Mouse (Mus musculus) intestine, embryonic 14.5 days (tissue): ENCODE results near the gene Mrps7. TPM values are rescaled to one million over a fixed set of nuclear protein-coding genes. Genes with fewer than 3 reads are reported as not detected.
A peak's percentile ranks its signal among the peaks of the same experiment; 100 is the strongest.

Experiments
- ATAC-seq: fragments of 200-750 bp; cut with Nextera tagmentation; replicated peaks from 2 replicates; pipeline ENCODE4 v1.8.0; 2017; ENCODE audit warnings: low read depth, moderate number of reproducible peaks, moderate TSS enrichment, moderate library complexity; ENCODE audit not compliant: low FRiP score, low TSS enrichment
- DNase-seq: peaks from one replicate; pipeline ENCODE4 v3.0.0-alpha.2; 2018; ENCODE audit warnings: low spot score
- H3K27ac ChIP-seq: fragments of 300-500 bp; sonication (generic); 2 replicates; pipeline ENCODE4 v1.5.1; 2014; ENCODE audit warnings: low read depth, mild to moderate bottlenecking, control low read depth
- H3K27me3 ChIP-seq: fragments of 300-500 bp; sonication (generic); replicated peaks from 2 replicates; pipeline ENCODE4 v1.6.1; 2014; ENCODE audit warnings: low read length, control low read depth; ENCODE audit not compliant: control insufficient read depth, insufficient read depth
- H3K36me3 ChIP-seq: fragments of 300-500 bp; sonication (generic); 2 replicates; pipeline ENCODE4 v1.6.1; 2014; ENCODE audit warnings: low read length, control low read depth; ENCODE audit not compliant: control insufficient read depth, insufficient read depth
- H3K4me1 ChIP-seq: fragments of 300-500 bp; sonication (generic); replicated peaks from 2 replicates; pipeline ENCODE4 v1.6.1; 2014; ENCODE audit warnings: low read length, control low read depth, mixed read lengths; ENCODE audit not compliant: control insufficient read depth, insufficient read depth
- H3K4me2 ChIP-seq: fragments of 300-500 bp; sonication (generic); 2 replicates; pipeline ENCODE4 v1.6.1; 2014; ENCODE audit warnings: low read length
- H3K4me3 ChIP-seq: fragments of 300-500 bp; sonication (generic); 2 replicates; pipeline ENCODE4 v1.5.1; 2014; ENCODE audit warnings: low read depth, low read length, control low read depth, mixed read lengths
- H3K9ac ChIP-seq: fragments of 300-500 bp; sonication (generic); 2 replicates; pipeline ENCODE4 v1.6.1; 2014; ENCODE audit warnings: mild to moderate bottlenecking, low read length
- H3K9me3 ChIP-seq: fragments of 300-500 bp; sonication (generic); 2 replicates; pipeline ENCODE4 v1.6.1; 2016; ENCODE audit warnings: low read length, control low read depth; ENCODE audit not compliant: control insufficient read depth
- WGBS: fragments of 180-500 bp; shearing (Covaris S2); extraction: QIAGEN DNeasy Blood & Tissue Kit; methylation state at CpG from one replicate; pipeline ENCODE4 v1.1.7; 2014; 5-methylcytosine and 5-hydroxymethylcytosine counted together
- polyA plus RNA-seq: library from polyadenylated mRNA; unstranded; fragments of >200 nt; fragmentation: Nextera tagmentation; extraction: Ambion mirVana; gene quantifications from 2 replicates; pipeline ENCODE4 v1.2.1, GENCODE M21; 2014

Gene Mrps7
- polyA plus RNA-seq, 1 experiment from 2014 or later = 94.0 TPM

DNA sequence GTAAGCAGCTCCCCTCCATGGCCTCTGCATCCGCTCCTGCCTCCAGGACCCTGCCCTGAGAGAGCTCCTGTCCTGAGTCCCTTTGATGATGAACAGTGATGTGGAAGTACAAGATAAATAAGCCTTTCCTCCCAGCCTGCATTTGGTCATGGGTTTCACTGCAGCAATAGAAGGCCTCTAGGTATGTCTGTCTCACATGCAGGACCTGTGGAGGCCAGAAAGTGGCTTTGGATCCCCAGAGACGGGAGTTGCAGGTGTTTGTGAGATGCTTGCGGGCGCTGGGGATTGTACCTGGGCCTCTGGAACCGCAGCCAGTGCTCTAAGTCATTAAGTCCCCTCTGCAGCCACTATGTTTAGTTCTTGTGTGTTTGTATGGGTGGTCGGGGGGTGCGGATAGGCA is 16.2 kb downstream of the Mrps7 start:
- Histone ChIP-seq H3K9me3 (no peaks in the 10 kb centered on the region), H3K4me2 (no peak overlapping the region), H3K4me1 (0 out of 2 replicates have a peak, but pooled peaks cover 2% of the 10 kb centered on the region), H3K36me3 (peaks cover 52% of the 10 kb centered on the region), H3K27ac (no peak overlapping the region), H3K9ac (no peak overlapping the region), H3K27me3 (no peaks in the 10 kb centered on the region), H3K4me3 (no peak overlapping the region)
- no peak for DNase-seq
- WGBS = 92% methylated on average over 7 of the region's 7 CpGs
- ATAC-seq = no peak

DNA sequence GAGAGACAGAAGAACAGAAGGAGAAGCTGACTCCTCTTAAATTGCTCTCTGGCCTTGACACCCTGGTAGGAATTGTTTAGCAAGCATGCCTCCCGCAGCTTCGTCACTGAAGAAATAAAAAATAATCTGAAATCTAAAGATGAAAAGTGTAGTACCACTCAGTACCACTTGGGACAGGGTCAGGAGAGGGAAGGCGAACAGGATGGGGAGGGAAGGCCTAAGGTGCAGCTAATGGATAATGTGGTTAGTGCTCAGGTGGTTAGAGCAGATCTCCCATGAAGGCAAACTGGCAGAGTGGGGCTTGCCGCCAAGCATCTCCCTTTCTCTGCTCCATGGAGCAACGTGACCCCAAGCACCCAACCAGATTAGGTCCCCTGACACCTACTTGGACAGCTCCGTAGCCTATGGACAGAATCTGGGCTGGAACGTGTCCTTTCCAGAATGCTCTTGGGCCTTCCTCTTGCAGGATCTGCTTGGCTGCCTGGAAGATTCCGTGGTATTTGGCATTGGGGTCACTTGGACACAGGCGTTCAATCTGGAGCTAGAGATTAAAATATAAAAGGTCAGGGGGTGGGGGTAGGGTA is 19.9 kb downstream of the Mrps7 start:
- peaks cover 41% of the 10 kb centered on the region for H3K36me3 ChIP-seq
- H3K27me3 ChIP-seq = no peaks in the 10 kb centered on the region
- DNase-seq = no peak
- H3K4me1 ChIP-seq = peaks cover 10% of the 10 kb centered on the region
- no peak overlapping the region for H3K9ac ChIP-seq
- H3K4me2 ChIP-seq = no peak overlapping the region
- no peak overlapping the region for H3K4me3 ChIP-seq
- no peaks in the 10 kb centered on the region for H3K9me3 ChIP-seq
- WGBS = 77% methylated on average over 9 of the region's 9 CpGs
- no peak for ATAC-seq
- H3K27ac ChIP-seq = no peak overlapping the region

GRCm38 (mm10) chr11:115625877-115626276 is 22.2 kb downstream of the Mrps7 start:
- no peak for ATAC-seq
- Histone ChIP-seq H3K4me3 (no peak overlapping the region), H3K4me2 (no peak overlapping the region)

DNA sequence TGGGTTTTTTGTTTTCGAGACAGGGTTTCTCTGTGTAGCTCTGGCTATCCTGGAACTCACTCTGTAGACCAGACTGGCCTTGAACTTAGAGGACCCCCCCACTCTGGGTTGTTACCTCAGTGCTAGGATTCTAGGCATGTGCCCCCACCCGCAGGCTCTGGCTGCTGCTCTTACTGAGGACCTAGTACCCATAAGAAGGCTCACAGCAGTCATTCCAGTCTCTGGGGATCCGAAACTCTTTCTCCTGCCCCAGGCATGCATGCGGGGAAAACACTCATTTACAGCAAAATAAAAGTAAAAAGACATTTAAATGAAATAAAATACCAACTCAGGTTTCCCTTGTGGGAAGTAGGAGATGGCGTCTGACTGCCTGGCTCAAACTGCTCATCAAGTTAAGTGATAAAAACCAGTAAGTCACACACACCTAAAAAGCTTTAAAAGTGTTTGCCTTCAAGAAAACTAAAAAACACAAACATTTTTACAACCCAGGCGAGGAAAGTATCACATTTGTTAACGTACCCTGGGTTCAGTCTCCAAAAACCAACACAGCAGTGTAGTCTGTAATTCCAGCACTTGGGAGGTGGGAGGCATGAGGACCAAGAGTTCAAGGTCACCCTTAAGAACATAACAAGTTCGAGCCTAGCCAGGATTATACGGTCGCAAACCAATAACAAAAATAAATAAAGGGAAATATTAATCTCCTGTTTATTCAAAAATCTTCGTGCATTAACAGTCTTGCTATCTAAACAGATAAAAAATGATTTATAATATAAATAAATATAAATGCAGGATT is 23.3 kb downstream of the Mrps7 start:
- Histone ChIP-seq H3K9me3 (no peaks in the 10 kb centered on the region), H3K4me2 (peak overlapping the region; percentile 93), H3K27me3 (no peaks in the 10 kb centered on the region), H3K9ac (peak overlapping the region; percentile 60), H3K27ac (no peak overlapping the region), H3K4me1 (peaks cover 10% of the 10 kb centered on the region), H3K36me3 (peaks cover 18% of the 10 kb centered on the region), H3K4me3 (peak overlapping the region; percentile 77)
- no peak for ATAC-seq
- no peak for DNase-seq
- 45% methylated on average over 11 of the region's 11 CpGs for WGBS

More at GRCm38 (mm10) chr11:115625877-115626276, 22.2 kb downstream of the Mrps7 start:
- 85% methylated on average over 9 of the region's 9 CpGs for WGBS
- Histone ChIP-seq H3K4me1 (peaks cover 10% of the 10 kb centered on the region), H3K27me3 (no peaks in the 10 kb centered on the region), H3K36me3 (peaks cover 23% of the 10 kb centered on the region), H3K9ac (no peak overlapping the region), H3K27ac (no peak overlapping the region), H3K9me3 (no peaks in the 10 kb centered on the region)
- no peak for DNase-seq

DNA sequence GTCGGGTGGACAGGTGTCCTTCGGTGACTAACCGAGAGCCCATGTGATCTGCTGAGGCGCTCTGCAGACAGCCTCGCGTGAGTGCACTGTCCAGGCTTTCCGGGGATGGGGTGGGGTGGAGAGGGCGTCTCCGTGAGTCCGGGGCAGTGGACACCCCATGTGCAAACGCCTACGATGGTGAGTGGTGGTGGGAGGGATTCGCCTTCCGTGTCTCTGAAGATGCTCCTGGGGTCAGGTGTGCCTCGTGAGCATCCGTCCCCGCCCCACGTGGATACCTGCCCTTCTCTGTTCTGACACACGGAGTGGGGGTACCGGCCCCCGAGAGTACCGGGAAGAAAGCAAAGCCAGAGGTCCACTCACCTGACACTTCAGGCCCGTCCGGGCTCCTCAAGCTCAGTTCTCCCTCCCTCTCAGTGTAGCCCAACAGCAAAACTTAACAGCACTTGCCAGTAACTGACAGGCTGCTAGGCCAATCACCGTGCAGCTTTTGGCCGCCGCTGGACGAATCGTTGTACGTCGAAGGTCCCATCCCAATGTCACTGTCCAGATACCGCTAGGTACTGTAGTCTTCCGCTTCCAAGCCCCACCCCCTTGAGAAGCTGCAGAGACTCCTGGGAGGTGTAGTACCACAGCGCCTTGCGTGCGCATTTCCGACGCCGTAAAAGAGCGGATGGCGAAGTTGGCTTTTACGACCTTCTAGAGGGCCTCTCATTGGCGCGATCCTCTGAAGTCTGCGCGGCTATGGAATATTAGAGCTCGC is 24.2 kb downstream of the Mrps7 start, which contains the start of gene Slc25a19:
Gene Slc25a19, minus strand, starts transcription at position 591 of the 760 bp plus-strand sequence.
- WGBS = under 1% methylated on average over 47 of the region's 47 CpGs
- Histone ChIP-seq H3K9ac (peak within 1 kb of the TSS; percentile 60), H3K4me3 (peak within 1 kb of the TSS; percentile 77), H3K27me3 (no peaks in the 10 kb centered on the region), H3K36me3 (peaks cover 10% of the 10 kb centered on the region), H3K4me2 (peak within 1 kb of the TSS; percentile 93), H3K27ac (no peak within 1 kb of the TSS), H3K4me1 (peaks cover 10% of the 10 kb centered on the region), H3K9me3 (no peaks in the 10 kb centered on the region)
- peak; percentile 99 for ATAC-seq
- DNase-seq = peak; percentile 99

DNA sequence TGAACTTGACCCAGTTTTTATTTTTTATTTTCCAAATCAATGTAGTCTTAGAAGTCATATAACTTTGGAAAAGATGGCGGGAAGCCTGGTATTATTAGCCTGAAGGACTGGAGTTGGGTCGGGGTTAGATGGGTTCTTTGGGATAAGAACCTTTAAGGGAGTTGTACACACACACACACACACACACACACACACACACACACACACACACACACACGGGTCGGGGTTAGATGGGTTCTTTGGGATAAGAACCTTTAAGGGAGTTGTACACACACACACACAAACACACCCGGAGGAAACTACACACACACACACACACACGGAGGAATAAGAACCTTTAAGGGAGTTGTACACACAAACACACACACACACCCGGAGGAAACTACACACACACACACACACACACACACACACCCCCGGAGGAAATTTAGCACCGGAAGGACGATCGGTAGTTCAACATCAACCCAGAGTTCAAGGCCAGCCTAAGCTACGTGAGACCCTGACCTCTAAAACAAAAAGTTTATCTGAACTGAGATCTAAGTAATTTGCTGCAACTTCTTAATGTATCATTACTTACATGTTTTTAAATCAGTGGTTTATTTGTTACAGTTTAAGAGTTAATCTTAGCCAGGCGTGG is 24.9 kb downstream of the Mrps7 start:
- Histone ChIP-seq H3K27ac (no peak overlapping the region), H3K27me3 (no peaks in the 10 kb centered on the region), H3K4me1 (peaks cover 10% of the 10 kb centered on the region), H3K9me3 (no peaks in the 10 kb centered on the region), H3K4me3 (peak overlapping the region; percentile 77), H3K4me2 (peak overlapping the region; percentile 45), H3K36me3 (peaks cover 3% of the 10 kb centered on the region; the same call in 1 of the 2 replicates), H3K9ac (peak overlapping the region; percentile 17)
- WGBS = 54% methylated on average over 13 of the region's 13 CpGs
- ATAC-seq (no peak), DNase-seq (no peak)

GRCm38 (mm10) chr11:115629734-115630531 is 26.2 kb downstream of the Mrps7 start:
- WGBS = 83% methylated on average over 13 of the region's 13 CpGs
- ATAC-seq = no peak
- Histone ChIP-seq H3K9me3 (no peaks in the 10 kb centered on the region), H3K4me3 (no peak overlapping the region), H3K27ac (no peak overlapping the region), H3K27me3 (no peaks in the 10 kb centered on the region), H3K9ac (no peak overlapping the region), H3K36me3 (no peaks in the 10 kb centered on the region), H3K4me1 (peaks cover 10% of the 10 kb centered on the region), H3K4me2 (no peak overlapping the region)
- no peak for DNase-seq
